Mouse (Mus musculus) gonadal fat pad, adult 2 months (tissue): ENCODE measurements around the gene Sipa1. TPM values are rescaled to one million over a fixed set of nuclear protein-coding genes. Genes with fewer than 3 reads are reported as not detected.

ENCODE experiments used
- DNase-seq: peaks from one replicate; pipeline ENCODE4 v3.0.0-alpha.2; 2012; ENCODE audit warnings: low read depth
- polyA plus RNA-seq: library from polyadenylated mRNA; depleted of rRNA; stranded (reverse); fragments of >200 nt; gene quantifications from 2 replicates; pipeline ENCODE4 v1.2.3, GENCODE M21; 2012

Sipa1 gene
- polyA plus RNA-seq, 1 experiment, result 45.7 TPM

DNA sequence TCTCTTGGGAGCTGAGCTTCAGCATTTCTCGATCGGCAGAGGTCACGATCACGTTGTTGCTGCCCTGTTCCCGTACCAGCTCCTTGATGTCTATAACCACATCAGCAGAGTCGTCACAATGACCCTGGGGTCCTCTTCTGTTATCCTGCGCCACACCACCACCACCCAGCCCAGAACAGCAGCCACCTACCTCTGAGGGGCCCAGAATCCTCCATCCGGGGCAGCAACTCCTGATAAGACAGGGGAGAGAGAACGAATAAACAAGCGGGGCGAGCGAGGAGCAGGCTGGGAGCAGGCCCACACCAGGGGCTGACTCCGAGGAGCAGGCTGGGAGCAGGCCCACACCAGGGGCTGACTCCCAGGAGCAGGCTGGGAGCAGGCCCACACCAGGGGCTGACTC, 22.9 kb upstream of the Sipa1 start:
- no peak for DNase-seq

DNA sequence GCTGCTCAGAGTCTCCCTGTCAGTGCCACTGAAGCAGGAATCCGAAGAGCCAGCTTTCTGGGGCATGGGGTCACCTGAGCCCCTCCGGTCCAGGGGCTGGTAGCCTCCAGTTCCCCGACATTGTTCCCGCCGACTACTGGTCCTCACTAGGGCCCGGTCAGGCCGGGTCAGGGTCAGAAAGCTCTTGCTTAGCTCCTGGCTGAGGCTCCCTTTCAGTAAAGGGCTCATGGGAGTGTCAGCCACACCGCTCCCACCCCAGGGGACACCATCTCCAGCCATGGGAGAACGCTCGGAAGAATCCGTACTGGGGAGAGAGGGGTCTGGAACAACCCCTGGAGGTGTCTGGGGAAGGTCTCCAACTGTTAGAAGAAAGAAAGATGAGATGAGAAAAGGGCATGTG, 22.4 kb upstream of the Sipa1 start:
- DNase-seq, result no peak

DNA sequence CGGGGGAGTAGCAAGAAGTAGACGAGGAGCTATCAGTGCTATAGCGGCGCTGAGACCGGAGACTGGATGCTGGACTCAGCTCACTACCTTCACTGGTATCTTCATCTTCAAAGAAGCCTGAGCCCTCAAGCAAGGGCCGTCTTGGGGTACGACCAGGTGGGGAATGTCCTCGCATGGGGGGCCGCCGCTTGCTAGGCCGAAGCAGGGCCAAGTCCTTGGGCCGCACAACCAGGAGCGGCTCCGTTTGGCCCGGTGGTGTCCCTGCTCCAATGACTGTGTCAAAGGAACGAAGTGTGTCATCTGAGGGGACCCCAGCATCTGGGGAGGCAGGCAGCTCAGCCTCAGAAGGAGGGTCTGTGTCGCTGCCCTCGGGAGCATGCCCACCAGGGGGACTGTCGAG, 21.9 kb upstream of the Sipa1 start:
- no peak for DNase-seq

DNA sequence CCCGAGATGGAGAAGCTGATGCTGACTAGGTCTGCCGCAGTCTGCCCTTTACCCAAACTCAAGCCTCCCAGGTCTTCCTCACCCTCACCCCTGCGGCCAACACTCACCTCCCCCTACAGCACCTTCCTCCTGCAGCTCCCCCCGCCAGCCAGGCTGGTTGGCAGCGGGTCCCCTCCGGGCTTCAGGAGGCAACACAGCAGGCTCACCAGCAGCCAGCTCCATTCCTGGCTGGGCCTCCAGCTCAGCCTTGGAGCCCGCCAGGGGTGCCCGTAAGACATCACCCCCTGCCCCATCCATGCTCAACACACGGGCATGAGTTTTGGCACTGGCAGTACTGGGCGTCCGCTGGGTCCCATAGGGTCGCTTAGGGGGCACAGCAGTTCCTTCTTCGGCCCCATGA, 21.5 kb upstream of the Sipa1 start:
- DNase-seq, result no peak

DNA sequence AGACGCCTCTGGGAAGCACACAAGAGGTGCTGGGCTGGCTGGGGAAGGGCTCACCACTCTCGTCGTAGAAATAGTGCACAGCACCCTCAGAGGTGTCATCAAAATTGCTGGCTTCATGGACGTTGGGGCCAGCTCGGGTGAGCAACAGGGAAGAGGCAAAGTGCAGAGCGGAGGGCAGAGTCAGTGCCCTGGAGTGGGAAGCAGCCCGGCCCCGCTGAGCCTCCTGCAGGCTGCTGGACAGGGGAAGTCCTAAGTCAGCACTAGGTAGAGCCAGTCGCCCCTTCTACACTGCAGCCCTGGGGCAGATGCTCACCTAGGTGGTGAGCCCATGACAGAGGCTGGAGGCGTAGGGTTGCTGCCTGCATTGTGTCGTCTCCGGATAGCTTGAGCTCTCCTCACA, 20.7 kb upstream of the Sipa1 start:
- DNase-seq, result no peak

DNA sequence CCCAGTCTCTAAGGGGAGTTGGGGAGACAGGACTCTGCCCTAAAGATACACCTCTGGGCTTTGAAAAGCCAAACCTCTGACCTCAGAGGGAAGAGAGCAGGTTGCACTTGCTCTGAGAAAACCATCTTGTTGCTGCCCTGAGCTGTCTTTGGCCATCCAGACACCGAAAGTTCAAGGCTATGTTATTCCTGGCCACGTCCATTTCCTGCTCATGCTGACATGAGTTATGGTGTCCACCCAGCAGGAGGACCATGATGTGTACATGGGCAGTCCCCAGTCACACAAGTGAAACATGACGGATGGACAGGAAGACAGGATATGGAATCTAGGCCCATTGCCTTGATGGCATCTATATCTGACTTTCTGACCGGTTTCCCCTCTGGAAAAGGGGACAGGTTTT, 16.9 kb upstream of the Sipa1 start:
- DNase-seq, result no peak

DNA sequence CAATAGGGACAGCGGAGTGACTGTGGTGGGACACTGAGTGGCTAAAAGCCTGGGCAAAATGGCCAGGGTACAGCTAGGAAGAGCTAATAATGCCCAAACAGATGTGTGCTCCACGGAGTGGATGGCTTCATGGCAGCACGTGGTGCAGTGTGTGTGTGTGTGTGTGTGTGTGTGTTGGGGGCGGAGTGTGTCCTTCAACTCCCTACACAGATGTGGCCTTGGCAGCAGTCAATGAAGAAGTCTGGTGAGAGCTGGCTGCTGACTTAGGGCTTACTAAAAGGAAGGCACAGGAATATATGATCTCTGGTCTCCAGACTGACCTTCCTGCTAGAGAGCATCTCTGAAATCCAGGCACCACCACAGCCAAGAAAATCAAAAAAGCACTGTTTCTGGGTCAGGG, 4.9 kb upstream of the Sipa1 start:
- DNase-seq, result no peak

DNA sequence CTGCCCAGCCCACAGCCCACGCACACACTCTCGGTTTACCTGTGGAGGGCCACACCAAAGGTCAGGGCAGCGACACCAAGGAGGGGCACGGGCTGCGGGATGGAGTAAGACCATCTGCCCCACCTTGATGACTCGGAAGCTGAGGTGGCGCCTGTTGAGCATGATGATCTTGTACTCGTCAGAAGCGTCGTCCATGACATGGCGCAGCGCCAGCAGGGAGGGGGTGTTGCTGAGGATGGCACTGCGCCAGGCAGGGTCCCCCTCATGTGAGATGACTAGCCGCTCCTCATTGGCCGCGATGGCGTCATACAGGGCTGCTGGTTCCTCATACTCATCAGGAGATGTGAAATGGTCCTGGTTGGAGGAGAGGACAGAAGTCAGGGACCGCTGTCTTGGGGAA, 2.9 kb upstream of the Sipa1 start:
- no peak for DNase-seq

DNA sequence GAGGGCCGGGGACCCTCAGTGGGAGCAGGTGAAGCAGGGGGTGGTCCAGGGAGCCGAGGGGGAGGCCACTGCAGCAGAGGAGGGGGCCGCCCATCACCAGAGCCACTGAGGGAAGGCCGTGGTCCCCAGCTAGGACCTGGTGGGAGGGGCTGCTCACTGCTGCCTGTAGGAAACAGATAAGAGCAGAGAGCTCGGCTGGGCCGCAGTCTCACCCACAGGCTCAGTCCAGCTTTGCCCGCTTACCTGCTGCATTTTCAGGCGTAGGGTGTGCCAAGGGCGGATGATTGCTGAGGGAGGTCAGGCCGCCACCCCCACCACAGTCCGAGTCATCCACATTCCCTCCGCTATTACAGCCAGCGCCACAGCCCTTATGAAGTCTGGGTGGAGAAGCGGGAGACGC, 2.0 kb upstream of the Sipa1 start:
- no peak for DNase-seq

DNA sequence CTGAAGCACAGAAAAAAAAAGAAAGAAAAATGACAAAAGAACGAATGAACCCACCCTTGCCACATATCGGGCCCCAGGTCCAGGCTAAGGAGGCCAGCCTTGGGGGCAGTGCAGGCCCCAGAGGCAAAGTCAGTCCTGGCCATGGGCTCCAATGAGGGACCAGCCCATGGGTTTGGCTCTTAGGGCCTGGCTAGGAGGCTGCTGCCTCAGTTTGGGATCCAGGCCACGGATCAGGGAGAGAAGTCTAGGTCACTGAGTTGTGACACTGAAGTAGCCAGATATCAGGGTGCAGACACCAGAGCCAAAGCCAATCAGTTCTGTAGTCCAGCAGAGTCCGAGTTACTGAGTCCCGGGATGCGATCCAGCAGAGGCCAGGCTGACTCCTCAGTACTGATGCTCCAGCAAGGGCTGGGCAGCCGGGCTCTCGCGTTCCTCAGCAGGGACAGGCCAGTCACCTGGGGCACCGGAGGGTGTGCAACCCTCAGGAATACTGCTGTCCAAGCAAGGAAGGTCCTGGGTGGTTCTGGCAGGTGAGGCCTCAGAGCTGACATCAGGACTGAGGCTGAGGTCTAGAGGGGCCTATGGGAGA, 1.3 kb upstream of the Sipa1 start:
- DNase-seq, result no peak

DNA sequence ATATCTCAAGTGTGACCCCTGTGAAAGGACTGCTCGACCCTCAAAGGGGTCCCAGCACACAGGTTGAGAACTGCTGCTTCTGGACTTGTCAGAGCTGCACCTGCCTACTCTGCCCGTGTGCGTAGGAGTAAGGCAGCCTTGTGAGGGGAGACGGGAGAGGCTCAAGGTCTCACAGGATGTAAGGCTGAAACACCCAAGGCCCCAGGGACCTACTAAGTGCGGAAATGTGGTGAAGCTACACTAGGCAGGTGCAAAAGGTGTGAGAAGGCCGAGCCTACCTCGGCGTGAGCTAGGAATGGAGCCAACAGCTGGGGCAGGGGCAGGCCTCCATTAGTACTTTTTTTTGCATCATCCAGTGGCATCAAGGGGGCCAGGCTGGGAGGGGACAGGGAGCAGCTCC, 1.2 kb downstream of the Sipa1 start:
- DNase-seq, result no peak

DNA sequence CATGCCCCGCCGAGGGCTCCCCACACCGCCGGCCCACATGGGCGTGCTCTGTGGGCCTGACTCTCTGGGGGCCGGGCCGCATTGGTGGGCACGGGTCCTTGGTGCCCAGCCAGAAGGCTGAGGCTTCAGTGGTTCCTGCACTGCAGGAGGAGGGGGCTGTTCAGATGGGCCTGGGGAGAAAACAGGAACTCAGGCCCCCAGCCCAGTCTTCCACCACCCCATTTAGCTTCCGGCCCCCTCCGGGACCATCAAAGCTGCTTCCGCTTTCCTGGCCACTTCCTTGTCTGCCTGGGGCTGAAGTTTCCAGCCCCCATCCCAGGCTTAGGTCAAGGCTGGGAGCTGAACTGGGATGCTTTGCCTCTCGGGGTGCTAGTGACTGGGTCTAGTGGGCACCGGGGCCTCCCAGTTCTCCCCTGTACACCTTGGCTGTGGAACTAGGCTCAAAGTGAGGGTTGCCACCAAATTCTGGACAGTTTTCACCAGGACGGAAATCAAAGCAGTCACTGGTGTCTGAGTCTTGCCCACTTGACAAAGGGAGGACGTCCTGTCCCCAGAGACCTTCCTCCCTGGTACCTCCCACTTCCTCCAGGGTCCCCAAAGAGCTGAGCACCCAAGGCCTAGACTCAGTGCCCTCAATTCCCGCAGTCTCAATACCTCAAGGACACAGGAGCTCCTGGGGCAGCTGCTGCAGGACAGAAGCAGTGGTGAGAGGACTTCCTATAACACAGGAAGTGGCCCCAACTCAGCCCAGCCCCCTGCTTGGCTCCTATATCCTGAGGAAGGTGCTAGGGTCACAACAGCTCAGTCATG, 2.4 kb downstream of the Sipa1 start:
- no peak for DNase-seq

DNA sequence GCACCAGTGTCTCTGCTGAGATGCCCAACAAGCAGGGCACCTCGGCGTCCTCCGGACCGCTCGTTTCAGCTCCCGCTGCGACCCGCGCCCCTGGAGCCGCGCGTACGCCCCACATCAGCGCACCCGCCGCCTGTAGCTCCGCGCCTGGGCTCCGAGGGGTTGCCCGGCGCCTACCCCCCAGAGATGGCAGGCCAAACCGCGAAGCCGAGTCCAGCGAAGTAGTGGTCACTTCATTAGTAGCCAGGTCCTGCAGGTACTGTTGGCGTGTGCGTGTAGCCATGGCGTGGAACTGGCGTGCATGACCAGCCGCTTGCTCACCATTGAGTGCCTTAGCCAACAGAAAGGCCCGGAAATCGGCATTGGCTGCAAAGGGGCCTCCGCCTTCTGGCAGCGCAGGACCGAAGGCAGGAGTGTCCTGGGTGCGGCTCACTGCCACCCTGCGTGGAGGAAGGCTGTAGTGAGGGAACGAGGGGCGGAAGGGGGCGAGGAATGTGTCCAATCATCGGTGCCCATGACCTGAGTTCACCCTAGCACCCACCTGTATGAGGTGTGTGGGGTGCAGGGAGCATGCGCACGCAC, 8.7 kb downstream of the Sipa1 start:
- no peak for DNase-seq

DNA sequence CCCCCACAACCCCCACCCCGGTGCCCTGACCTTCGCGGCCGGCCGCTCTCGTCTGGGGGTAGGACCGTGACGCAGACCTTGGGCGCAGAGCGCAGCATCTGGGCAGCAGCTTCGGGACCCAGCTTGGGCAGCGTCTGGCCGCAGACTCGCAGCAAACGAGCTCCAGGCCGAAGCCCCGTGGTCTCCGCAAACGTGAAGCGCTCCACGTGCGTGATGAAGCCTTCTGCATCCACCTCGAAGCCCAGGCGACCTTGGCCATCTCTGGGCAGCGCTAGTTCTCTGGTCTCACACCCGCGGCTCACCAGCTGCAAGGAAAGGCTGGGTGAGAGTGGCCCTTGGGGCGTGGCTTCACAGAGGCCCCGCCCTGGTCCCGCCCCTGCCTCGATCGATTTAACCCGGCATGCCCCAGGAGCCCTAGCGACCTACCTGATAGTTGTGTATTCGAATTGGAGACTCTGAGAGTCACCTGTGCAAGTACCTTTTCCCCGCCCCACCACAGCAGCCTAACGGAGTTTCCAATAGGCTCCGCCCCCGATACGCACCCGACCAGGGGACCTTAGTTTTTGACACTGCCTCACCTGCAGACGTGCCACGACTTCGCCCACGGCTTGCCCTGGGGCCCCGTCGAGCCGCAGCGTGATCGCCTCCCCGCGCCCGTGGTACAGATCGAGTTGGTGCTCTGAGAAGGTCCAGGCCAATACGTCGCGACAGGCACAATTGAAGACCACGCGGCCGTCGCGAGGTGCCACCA, 9.4 kb downstream of the Sipa1 start:
- DNase-seq, result no peak

DNA sequence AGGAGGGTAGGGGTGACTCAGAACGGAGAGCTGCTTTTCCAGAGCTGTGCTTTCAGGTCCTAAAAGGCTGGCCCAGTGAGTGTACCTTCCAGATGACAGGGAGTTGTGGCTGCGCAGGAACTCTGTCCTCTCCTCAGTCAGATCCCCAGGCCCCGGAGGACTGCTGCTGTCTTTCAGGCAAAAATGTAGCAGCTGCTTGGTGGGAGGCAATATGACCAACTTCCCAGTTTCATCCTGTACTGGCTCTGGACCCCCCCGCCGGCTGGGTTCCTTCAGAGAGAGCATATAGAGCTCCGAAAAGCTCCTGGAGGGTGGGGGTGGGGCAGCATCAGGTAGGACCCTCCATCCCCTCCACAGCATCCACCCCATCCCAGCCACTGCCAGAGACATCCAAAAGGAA, 10.9 kb downstream of the Sipa1 start:
- DNase-seq, result no peak

DNA sequence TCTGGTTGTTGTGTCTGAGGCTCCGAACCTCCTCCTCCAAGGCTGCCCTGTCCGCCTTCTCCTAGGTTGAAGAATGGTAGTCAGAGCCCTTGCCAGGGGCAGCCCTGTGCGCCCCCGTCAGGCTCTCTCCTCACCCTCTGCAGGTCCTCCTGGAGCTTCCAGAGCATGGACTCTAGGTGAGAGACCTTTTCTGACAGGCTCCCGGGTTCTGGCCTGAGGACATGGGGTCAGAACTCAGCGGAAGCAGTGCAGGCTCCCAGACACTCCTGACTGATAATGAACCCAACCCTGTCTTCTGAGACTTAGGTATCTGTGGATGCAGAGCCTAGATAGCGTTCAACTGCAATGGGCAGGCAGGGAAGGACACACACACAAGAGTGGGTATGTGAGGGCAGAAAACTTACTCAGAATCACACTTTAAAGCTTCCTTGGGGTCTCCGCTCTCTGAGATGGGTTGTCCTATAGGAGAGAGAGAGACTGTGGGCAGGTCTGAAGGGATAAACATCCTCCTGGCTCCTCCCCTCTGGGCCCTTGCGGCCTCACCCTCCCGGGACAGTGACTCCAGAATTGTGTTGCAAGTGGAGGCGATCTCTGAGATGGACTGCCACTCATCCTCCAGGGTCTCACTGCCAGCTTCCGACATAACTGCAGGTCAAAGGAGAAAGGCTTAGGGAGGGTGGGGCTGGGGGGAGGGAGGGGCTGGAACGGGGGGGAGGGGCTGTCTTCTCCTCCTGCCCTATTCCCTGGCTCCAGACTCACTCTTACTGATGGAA, 11.8 kb downstream of the Sipa1 start:
- DNase-seq, result no peak

DNA sequence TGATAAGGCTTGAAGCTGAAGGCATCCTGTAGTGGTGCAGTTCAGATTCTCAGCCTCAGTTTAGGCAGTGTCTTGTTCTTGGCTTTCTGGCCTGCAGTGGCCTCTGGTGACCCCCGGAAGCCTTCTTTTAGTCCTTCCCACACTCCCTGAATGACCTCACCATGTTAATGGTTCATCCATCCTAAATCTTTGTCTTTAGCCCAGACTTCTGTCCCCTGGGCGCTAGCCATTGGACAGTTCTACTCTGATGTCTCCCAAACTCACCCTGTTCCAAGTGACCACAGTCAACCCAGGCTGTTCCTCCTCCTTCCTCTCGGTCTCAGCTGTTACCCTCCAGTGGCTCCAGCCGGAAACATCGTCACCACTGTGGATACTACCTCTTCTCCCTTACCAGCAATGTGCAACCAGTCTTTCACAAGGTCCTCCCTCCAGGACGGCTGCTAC, 14.2 kb downstream of the Sipa1 start:
- DNase-seq, result no peak

DNA sequence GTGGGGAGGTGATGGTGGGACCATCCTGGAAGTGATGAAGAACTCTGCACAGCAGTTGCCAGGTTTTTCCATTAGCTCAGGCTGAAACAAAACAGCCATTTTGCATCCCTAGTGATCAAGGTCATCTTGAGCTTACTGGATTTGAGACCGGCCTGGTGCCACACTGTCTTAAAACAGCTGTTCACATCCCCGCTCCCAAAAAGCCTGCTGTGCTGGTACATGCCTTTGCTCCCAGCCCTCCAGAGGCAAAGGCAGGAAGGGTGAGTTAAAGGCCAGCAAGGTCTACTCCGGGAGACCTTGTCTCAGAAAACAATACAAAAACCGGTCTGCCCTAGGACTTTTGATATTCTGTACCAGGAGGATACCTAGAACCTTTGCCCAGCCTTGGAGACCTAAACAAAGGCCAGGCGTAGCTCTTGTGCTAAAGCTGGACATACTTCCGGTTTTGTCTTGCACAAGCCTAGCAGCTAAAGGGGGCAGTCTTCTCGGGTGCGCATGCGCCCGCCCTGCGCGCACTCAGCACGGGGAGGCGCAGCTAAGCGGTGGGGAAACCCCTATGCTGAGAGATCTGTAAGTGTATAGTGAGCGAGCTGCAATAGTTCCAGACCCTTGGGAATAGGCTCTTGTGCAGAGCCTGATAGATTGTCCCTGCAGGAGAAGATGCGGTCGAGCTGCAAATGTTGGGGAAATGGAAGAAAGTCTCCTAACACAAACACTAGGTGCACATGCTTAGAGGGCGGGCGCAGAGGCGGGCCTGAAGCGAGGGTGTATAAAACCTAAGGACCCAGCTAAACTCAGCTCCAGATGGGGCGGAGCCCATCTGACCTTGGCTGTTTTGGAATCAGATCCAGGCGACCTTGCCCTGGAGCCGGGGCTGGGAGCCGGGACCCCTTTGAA, 14.9 kb downstream of the Sipa1 start:
- DNase-seq, result peak; percentile 49

DNA sequence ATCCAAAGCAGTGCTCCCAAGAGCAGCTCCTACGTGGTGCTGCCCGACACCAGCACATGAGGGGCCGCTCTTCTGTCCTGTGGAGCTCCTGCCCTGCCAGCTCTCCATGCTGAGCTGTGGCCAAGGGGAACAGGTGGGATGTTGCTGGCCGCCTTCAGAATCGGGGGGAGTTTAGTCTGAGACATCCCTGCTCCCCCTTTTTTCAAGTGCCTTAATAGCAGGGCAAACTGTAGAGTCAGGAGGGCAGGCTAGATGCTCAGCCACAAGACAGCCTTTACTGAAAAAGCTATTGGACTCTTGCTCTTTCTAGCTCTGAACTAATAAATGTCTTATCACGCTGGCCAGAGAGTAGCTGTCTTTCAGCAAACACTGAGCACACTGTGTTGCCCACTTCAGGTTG, 15.7 kb downstream of the Sipa1 start:
- no peak for DNase-seq

DNA sequence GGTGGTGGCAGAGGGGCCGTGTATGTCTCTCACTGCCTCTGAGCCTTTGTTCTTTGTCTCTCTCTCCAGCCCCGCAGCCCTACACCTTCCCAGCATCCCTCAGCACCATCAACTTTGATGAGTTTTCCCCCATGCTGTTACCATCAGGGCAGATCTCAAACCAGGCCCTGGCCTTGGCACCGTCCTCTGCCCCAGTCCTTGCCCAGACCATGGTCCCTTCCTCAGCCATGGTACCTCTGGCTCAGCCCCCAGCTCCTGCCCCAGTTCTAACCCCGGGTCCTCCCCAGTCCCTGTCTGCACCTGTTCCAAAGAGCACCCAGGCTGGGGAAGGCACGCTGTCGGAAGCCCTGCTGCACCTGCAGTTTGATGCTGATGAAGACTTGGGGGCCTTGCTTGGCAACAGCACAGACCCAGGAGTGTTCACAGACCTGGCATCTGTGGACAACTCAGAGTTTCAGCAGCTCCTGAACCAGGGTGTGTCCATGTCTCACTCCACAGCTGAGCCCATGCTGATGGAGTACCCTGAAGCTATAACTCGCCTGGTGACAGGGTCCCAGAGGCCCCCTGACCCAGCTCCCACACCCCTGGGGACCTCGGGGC, 16.7 kb downstream of the Sipa1 start:
- no peak for DNase-seq
